Mouse (Mus musculus) forebrain, embryonic 12.5 days (tissue): ENCODE results near the gene Gm28043. TPM values are rescaled to one million over a fixed set of nuclear protein-coding genes. Genes with fewer than 3 reads are reported as not detected.

ENCODE experiments used
- ATAC-seq: fragments of 200-750 bp; cut with Nextera tagmentation; 2 replicates; pipeline ENCODE4 v1.8.0; 2017; ENCODE audit warnings: moderate TSS enrichment; ENCODE audit not compliant: low FRiP score
- H3K27ac ChIP-seq: fragments of 300-500 bp; sonication (generic); 2 replicates; pipeline ENCODE4 v1.5.1; 2016; ENCODE audit warnings: mild to moderate bottlenecking
- H3K27me3 ChIP-seq: fragments of 300-500 bp; sonication (generic); 2 replicates; pipeline ENCODE4 v1.6.1; 2016; ENCODE audit warnings: mild to moderate bottlenecking
- H3K36me3 ChIP-seq: fragments of 300-500 bp; sonication (generic); replicated peaks from 2 replicates; pipeline ENCODE4 v1.6.1; 2016; ENCODE audit warnings: mild to moderate bottlenecking
- H3K4me1 ChIP-seq: fragments of 300-500 bp; sonication (generic); 2 replicates; pipeline ENCODE4 v1.6.1; 2016
- H3K4me2 ChIP-seq: fragments of 300-500 bp; sonication (generic); 2 replicates; pipeline ENCODE4 v1.6.1; 2016; ENCODE audit warnings: mild to moderate bottlenecking, moderate library complexity
- H3K4me3 ChIP-seq: fragments of 300-500 bp; sonication (generic); replicated peaks from 2 replicates; pipeline ENCODE4 v1.5.1; 2016; ENCODE audit warnings: mild to moderate bottlenecking
- H3K9ac ChIP-seq: fragments of 300-500 bp; sonication (generic); 2 replicates; pipeline ENCODE4 v1.6.1; 2016; ENCODE audit warnings: mild to moderate bottlenecking
- H3K9me3 ChIP-seq: fragments of 300-500 bp; sonication (generic); 2 replicates; pipeline ENCODE4 v1.6.1; 2016
- WGBS: fragments of 180-500 bp; shearing (Covaris S2); methylation state at CpG from one replicate; pipeline ENCODE4 v1.1.7; 2016; 5-methylcytosine and 5-hydroxymethylcytosine counted together
- polyA plus RNA-seq: library from polyadenylated mRNA; unstranded; fragments of >200 nt; fragmentation: Nextera tagmentation; extraction: Ambion mirVana; gene quantifications from 2 replicates; pipeline ENCODE4 v1.2.1, GENCODE M21; 2016

Gene Gm28043
- polyA plus RNA-seq, 1 experiment from 2014 or later, result 4.6 TPM

- no peaks in the 10 kb centered on the region for H3K9me3 ChIP-seq
- no peak overlapping the region for H3K27ac ChIP-seq
- H3K36me3 ChIP-seq, result no peaks in the 10 kb centered on the region
- peaks cover 12% of the 10 kb centered on the region for H3K4me1 ChIP-seq
- H3K4me2 ChIP-seq, result no peak overlapping the region
- ATAC-seq, result no peak
- no peak overlapping the region for H3K9ac ChIP-seq
- H3K27me3 ChIP-seq, result peaks cover 7% of the 10 kb centered on the region; the same call in 1 of the 2 replicates
- no peak overlapping the region for H3K4me3 ChIP-seq
- WGBS, result 83% methylated on average over 11 of the region's 11 CpGs
These were observed 106.2 kb downstream of the Gm28043 start for GRCm38 (mm10) chr17:29720755-29721365.

GRCm38 (mm10) chr17:29724610-29725009 is 109.9 kb downstream of the Gm28043 start:
- whole genome bisulfite sequencing, result 79% methylated on average over 6 of the region's 6 CpGs
- Histone ChIP-seq H3K9ac (no peak overlapping the region), H3K4me2 (no peak overlapping the region), H3K4me3 (no peak overlapping the region), H3K9me3 (no peaks in the 10 kb centered on the region), H3K4me1 (no peaks in the 10 kb centered on the region), H3K27ac (no peak overlapping the region), H3K27me3 (peaks cover 7% of the 10 kb centered on the region; the same call in 1 of the 2 replicates), H3K36me3 (no peaks in the 10 kb centered on the region)
- ATAC-seq, result no peak

GRCm38 (mm10) chr17:29725027-29725620 is 110.4 kb downstream of the Gm28043 start:
- Histone ChIP-seq H3K4me2 (no peak overlapping the region), H3K36me3 (no peaks in the 10 kb centered on the region), H3K9ac (no peak overlapping the region), H3K27me3 (peaks cover 4% of the 10 kb centered on the region; the same call in 1 of the 2 replicates), H3K4me1 (peaks cover 3% of the 10 kb centered on the region), H3K27ac (no peak overlapping the region), H3K4me3 (no peak overlapping the region), H3K9me3 (no peaks in the 10 kb centered on the region)
- WGBS, result 79% methylated on average over 6 of the region's 6 CpGs
- ATAC-seq, result no peak

- Histone ChIP-seq H3K36me3 (no peaks in the 10 kb centered on the region), H3K9me3 (no peaks in the 10 kb centered on the region), H3K27ac (no peak overlapping the region), H3K4me3 (no peak overlapping the region), H3K4me1 (peaks cover 22% of the 10 kb centered on the region), H3K9ac (no peak overlapping the region), H3K27me3 (peaks cover 3% of the 10 kb centered on the region; the same call in 1 of the 2 replicates), H3K4me2 (no peak overlapping the region)
- ATAC-seq, result no peak
- 63% methylated on average over 8 of the region's 8 CpGs for WGBS
These were observed 113.4 kb downstream of the Gm28043 start for GRCm38 (mm10) chr17:29728082-29728481.

- Histone ChIP-seq H3K9me3 (no peaks in the 10 kb centered on the region), H3K27me3 (peaks cover under 1% of the 10 kb centered on the region; the same call in 1 of the 2 replicates), H3K4me2 (no peak overlapping the region), H3K36me3 (no peaks in the 10 kb centered on the region), H3K9ac (no peak overlapping the region; the same call in 1 of the 2 replicates), H3K4me3 (no peak overlapping the region), H3K27ac (peak overlapping the region; percentile 76), H3K4me1 (peaks cover 34% of the 10 kb centered on the region)
- 15% methylated on average over 13 of the region's 13 CpGs for WGBS
- peak; percentile 49 for ATAC-seq
These were observed 116.0 kb downstream of the Gm28043 start for GRCm38 (mm10) chr17:29730510-29731265.

- no peak overlapping the region; the same call in 1 of the 2 replicates for H3K9ac ChIP-seq
- no peaks in the 10 kb centered on the region for H3K9me3 ChIP-seq
- no peak overlapping the region for H3K4me3 ChIP-seq
- peaks cover 41% of the 10 kb centered on the region for H3K4me1 ChIP-seq
- 44% methylated on average over 12 of the region's 12 CpGs for WGBS
- peak overlapping the region; percentile 76 for H3K27ac ChIP-seq
- no peaks in the 10 kb centered on the region for H3K27me3 ChIP-seq
- H3K4me2 ChIP-seq, result no peak overlapping the region
- ATAC-seq, result no peak; the same call in 1 of the 2 replicates
- no peaks in the 10 kb centered on the region for H3K36me3 ChIP-seq
These were observed 116.7 kb downstream of the Gm28043 start for GRCm38 (mm10) chr17:29731266-29731952.

- H3K4me3 ChIP-seq, result no peak overlapping the region
- peak overlapping the region; percentile 76 for H3K27ac ChIP-seq
- H3K4me1 ChIP-seq, result peaks cover 46% of the 10 kb centered on the region
- no peak overlapping the region for H3K4me2 ChIP-seq
- H3K27me3 ChIP-seq, result no peaks in the 10 kb centered on the region
- WGBS, result 70% methylated on average over 6 of the region's 6 CpGs
- no peaks in the 10 kb centered on the region for H3K36me3 ChIP-seq
- H3K9ac ChIP-seq, result no peak overlapping the region
- no peak for ATAC-seq
- no peaks in the 10 kb centered on the region for H3K9me3 ChIP-seq
These were observed 117.3 kb downstream of the Gm28043 start for GRCm38 (mm10) chr17:29731953-29732325.

GRCm38 (mm10) chr17:29732522-29732921 is 117.8 kb downstream of the Gm28043 start:
- Histone ChIP-seq H3K27ac (peak overlapping the region; percentile 43; the same call in 1 of the 2 replicates), H3K36me3 (no peaks in the 10 kb centered on the region), H3K9ac (no peak overlapping the region), H3K9me3 (no peaks in the 10 kb centered on the region), H3K4me2 (no peak overlapping the region), H3K4me1 (peaks cover 47% of the 10 kb centered on the region), H3K27me3 (no peaks in the 10 kb centered on the region), H3K4me3 (no peak overlapping the region)
- no peak for ATAC-seq
- 79% methylated on average over 2 of the region's 2 CpGs for WGBS

- H3K9me3 ChIP-seq, result no peaks in the 10 kb centered on the region
- H3K4me3 ChIP-seq, result no peak overlapping the region
- peak overlapping the region; percentile 83 for H3K27ac ChIP-seq
- peak overlapping the region; percentile 6; the same call in 1 of the 2 replicates for H3K4me2 ChIP-seq
- H3K27me3 ChIP-seq, result no peaks in the 10 kb centered on the region
- ATAC-seq, result peak; percentile 72
- peaks cover 48% of the 10 kb centered on the region for H3K4me1 ChIP-seq
- 14% methylated on average over 15 of the region's 15 CpGs for WGBS
- H3K36me3 ChIP-seq, result no peaks in the 10 kb centered on the region
- no peak overlapping the region for H3K9ac ChIP-seq
These were observed 121.9 kb downstream of the Gm28043 start for GRCm38 (mm10) chr17:29736448-29737014.

- Histone ChIP-seq H3K9ac (no peak overlapping the region), H3K4me3 (no peak overlapping the region), H3K27ac (peak overlapping the region; percentile 79), H3K4me2 (peak overlapping the region; percentile 4; the same call in 1 of the 2 replicates), H3K27me3 (no peaks in the 10 kb centered on the region), H3K4me1 (peaks cover 43% of the 10 kb centered on the region), H3K9me3 (no peaks in the 10 kb centered on the region), H3K36me3 (no peaks in the 10 kb centered on the region)
- ATAC-seq, result peak; percentile 68
- 50% methylated on average over 22 of the region's 22 CpGs for WGBS
These were observed 123.5 kb downstream of the Gm28043 start for GRCm38 (mm10) chr17:29737849-29738804.

- H3K9ac ChIP-seq, result no peak overlapping the region
- no peaks in the 10 kb centered on the region; the same call in 1 of the 2 replicates for H3K27me3 ChIP-seq
- ATAC-seq, result no peak
- 57% methylated on average over 6 of the region's 6 CpGs for WGBS
- peaks cover 35% of the 10 kb centered on the region for H3K4me1 ChIP-seq
- H3K27ac ChIP-seq, result no peak overlapping the region
- no peak overlapping the region for H3K4me3 ChIP-seq
- H3K36me3 ChIP-seq, result no peaks in the 10 kb centered on the region
- no peak overlapping the region for H3K4me2 ChIP-seq
- H3K9me3 ChIP-seq, result no peaks in the 10 kb centered on the region
These were observed 132.8 kb downstream of the Gm28043 start for GRCm38 (mm10) chr17:29747466-29747865.
